Mouse (Mus musculus) kidney, postnatal 0 days (tissue): ENCODE measurements around the gene Cnfn. TPM values are rescaled to one million over a fixed set of nuclear protein-coding genes. Genes with fewer than 3 reads are reported as not detected.

Source experiments
- ATAC-seq: fragments of 200-750 bp; cut with Nextera tagmentation; replicated peaks from 2 replicates; pipeline ENCODE4 v1.8.0; 2017; ENCODE audit warnings: low read depth, moderate number of reproducible peaks, moderate TSS enrichment, moderate library complexity; ENCODE audit not compliant: low FRiP score
- DNase-seq: peaks from one replicate; pipeline ENCODE4 v3.0.0-alpha.2; 2016; ENCODE audit warnings: low spot score
- H3K27ac ChIP-seq: fragments of 300-500 bp; sonication (generic); 2 replicates; pipeline ENCODE4 v1.5.1; 2014; ENCODE audit warnings: mild to moderate bottlenecking
- H3K27me3 ChIP-seq: fragments of 300-500 bp; sonication (generic); 2 replicates; pipeline ENCODE4 v1.6.1; 2014; ENCODE audit warnings: low read length, mixed read lengths; ENCODE audit not compliant: insufficient read depth
- H3K36me3 ChIP-seq: fragments of 300-500 bp; sonication (generic); 2 replicates; pipeline ENCODE4 v1.6.1; 2014; ENCODE audit warnings: low read length, mixed read lengths; ENCODE audit not compliant: insufficient read depth
- H3K4me1 ChIP-seq: fragments of 300-500 bp; sonication (generic); replicated peaks from 2 replicates; pipeline ENCODE4 v1.6.1; 2014; ENCODE audit warnings: antibody characterized with exemption, low read length, mixed read lengths; ENCODE audit not compliant: insufficient read depth
- H3K4me2 ChIP-seq: fragments of 300-500 bp; sonication (generic); 2 replicates; pipeline ENCODE4 v1.6.1; 2014; ENCODE audit warnings: mild to moderate bottlenecking, low read length, moderate library complexity, mixed read lengths
- H3K4me3 ChIP-seq: fragments of 300-500 bp; sonication (generic); replicated peaks from 2 replicates; pipeline ENCODE4 v1.5.1; 2014; ENCODE audit warnings: low read depth, low read length
- H3K9ac ChIP-seq: fragments of 300-500 bp; sonication (generic); 2 replicates; pipeline ENCODE4 v1.6.1; 2014; ENCODE audit warnings: low read depth, low read length
- H3K9me3 ChIP-seq: fragments of 300-500 bp; sonication (generic); replicated peaks from 2 replicates; pipeline ENCODE4 v1.6.1; 2016; ENCODE audit warnings: low read length, inconsistent platforms, mixed read lengths
- CTCF ChIP-seq: IDR thresholded peaks from 2 replicates; pipeline ENCODE4 v1.5.1; 2016; ENCODE audit warnings: antibody characterized with exemption, low read depth, mild to moderate bottlenecking, moderate library complexity
- whole genome bisulfite sequencing: fragments of 180-500 bp; shearing (Covaris S2); extraction: QIAGEN DNeasy Blood & Tissue Kit; methylation state at CpG from one replicate; pipeline ENCODE4 v1.1.7; 2014; 5-methylcytosine and 5-hydroxymethylcytosine counted together
- polyA plus RNA-seq: library from polyadenylated mRNA; unstranded; fragments of >200 nt; fragmentation: Nextera tagmentation; extraction: Ambion mirVana; gene quantifications from 2 replicates; pipeline ENCODE4 v1.2.1, GENCODE M21; 2015

Gene Cnfn
- polyA plus RNA-seq, 1 experiment from 2014 or later = not detected

DNA sequence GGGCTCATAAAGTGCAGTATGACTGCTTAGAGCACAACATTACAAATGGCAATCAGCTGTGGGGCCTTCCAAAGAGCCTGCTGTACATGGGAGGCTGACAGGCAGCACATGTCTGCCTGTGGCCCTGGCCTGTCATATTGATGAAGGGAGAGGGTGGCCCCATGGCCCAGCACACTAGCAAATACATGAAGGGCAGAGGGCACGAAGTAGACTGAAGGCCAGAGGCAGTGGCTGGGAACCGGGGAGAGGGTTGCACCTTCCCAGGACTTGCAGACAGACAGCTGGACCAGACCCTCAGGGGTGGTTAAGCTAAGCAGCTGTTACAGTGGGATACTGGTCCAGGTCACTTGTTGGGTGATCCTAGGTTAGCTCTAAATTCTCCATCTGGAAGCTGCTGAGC is 21.5 kb upstream of the Cnfn start:
- no peak for ATAC-seq
- 57% methylated on average over 2 of the region's 2 CpGs for WGBS
- no peaks in the 10 kb centered on the region for H3K9me3 ChIP-seq
- H3K27ac ChIP-seq = no peak overlapping the region
- H3K36me3 ChIP-seq = peaks cover 14% of the 10 kb centered on the region; the same call in 1 of the 2 replicates
- no peak overlapping the region for H3K4me3 ChIP-seq
- no peak for DNase-seq
- TF ChIP-seq CTCF = no peak
- H3K4me2 ChIP-seq = no peak overlapping the region
- H3K27me3 ChIP-seq = no peaks in the 10 kb centered on the region
- H3K4me1 ChIP-seq = peaks cover 13% of the 10 kb centered on the region
- no peak overlapping the region for H3K9ac ChIP-seq

DNA sequence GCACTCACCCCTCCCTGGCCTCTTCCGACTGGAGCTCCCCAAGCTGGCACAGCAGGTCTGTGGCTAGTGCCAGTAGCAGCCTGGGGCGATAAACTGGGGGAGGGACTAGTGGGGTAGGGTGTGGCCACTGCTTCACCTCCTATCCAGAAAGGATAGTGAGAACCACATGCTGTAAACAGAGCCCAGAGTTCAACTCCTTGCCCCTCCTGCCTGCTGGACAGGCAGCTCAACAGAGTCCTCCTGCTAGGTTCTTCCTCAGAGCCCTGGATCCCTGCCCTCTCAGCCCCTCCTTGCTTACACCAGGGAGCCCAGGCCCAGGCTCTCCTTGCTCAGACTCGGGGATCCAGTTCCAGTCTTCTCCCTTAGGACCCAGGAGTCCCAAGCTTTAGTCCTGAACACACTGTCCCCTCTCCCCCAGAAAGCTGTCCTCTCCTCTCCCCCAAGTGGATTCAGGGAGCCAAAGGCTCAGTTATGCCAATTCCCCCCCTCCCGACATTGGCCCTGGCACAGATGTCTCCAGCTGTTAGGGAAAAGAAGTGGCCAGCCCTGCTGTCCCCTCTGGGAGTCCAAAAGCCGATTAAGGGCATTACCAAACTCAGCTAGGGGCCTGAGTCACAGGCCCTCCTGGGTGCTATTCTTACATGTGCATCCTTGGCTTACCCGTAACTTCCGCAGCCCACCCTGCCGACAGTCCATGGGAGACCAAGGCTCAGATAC is 20.7 kb upstream of the Cnfn start:
- TF ChIP-seq CTCF = no peak
- WGBS = 53% methylated on average over 8 of the region's 8 CpGs
- Histone ChIP-seq H3K9me3 (no peaks in the 10 kb centered on the region), H3K4me2 (no peak overlapping the region), H3K27ac (peak overlapping the region; percentile 25; the same call in 1 of the 2 replicates), H3K4me1 (peaks cover 13% of the 10 kb centered on the region), H3K27me3 (no peaks in the 10 kb centered on the region), H3K9ac (peak overlapping the region; percentile 35; the same call in 1 of the 2 replicates), H3K36me3 (peaks cover 16% of the 10 kb centered on the region; the same call in 1 of the 2 replicates), H3K4me3 (no peak overlapping the region)
- no peak for DNase-seq
- 0 out of 2 replicates have a peak, but pooled peaks have one; percentile 33 for ATAC-seq

DNA sequence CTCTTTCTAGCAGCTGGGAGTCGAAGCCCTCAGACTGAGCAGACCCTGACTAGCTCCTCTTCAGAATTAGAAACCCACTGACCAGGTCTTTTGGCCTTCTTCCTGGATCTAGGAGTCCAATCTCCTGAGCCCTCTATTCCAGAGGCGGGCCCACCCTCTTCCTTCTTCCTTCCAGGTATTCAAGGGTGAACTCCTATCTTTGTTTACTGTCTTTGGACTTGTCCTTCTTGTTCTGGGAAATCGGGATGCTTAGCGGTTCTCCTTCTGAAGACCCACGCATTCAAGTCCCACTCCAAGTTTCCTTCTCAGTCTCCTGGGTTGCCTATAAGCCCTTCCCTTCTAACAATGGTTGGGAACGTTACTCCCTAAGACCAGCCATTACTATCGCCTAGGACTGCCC is 19.4 kb upstream of the Cnfn start:
- Histone ChIP-seq H3K36me3 (peaks cover 26% of the 10 kb centered on the region), H3K9me3 (no peaks in the 10 kb centered on the region), H3K9ac (no peak overlapping the region), H3K27me3 (no peaks in the 10 kb centered on the region), H3K4me2 (no peak overlapping the region), H3K27ac (no peak overlapping the region), H3K4me1 (peaks cover 7% of the 10 kb centered on the region; the same call in 1 of the 2 replicates), H3K4me3 (no peak overlapping the region)
- TF ChIP-seq CTCF = no peak
- no peak for ATAC-seq
- 87% methylated on average over 7 of the region's 7 CpGs for WGBS
- no peak for DNase-seq

DNA sequence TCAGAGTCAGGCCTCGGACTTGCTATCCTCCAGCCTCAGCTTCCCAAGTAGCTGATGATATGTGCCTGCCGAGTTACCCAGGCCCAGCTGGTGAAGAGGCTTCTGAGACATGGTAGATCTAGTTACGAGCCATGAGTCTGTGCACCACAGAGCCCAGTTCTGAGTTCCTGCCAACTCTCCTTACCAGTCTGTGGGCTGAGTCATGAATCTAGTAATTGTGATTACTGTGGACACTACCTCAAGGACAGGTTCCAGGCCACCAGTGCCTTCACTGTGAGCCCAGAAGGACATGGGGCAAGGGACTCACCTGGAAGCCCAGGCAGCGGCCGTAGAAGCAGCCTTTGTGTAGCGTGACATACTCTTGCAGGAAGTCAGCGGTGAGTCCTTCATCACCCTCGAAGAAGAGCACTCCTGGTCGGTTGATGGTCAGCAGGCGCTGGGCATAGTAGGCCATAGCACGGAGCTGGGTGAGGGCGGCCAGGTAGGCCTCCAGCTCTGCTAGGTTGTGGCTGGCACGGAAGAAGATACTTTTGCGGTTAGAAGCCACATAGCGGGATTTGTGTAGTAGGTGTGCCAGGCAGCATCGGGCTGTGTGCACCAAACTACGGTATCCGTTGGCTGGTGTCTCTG is 18.4 kb upstream of the Cnfn start:
- WGBS = 92% methylated on average over 18 of the region's 18 CpGs
- no peak for TF ChIP-seq CTCF
- no peaks in the 10 kb centered on the region for H3K9me3 ChIP-seq

DNA sequence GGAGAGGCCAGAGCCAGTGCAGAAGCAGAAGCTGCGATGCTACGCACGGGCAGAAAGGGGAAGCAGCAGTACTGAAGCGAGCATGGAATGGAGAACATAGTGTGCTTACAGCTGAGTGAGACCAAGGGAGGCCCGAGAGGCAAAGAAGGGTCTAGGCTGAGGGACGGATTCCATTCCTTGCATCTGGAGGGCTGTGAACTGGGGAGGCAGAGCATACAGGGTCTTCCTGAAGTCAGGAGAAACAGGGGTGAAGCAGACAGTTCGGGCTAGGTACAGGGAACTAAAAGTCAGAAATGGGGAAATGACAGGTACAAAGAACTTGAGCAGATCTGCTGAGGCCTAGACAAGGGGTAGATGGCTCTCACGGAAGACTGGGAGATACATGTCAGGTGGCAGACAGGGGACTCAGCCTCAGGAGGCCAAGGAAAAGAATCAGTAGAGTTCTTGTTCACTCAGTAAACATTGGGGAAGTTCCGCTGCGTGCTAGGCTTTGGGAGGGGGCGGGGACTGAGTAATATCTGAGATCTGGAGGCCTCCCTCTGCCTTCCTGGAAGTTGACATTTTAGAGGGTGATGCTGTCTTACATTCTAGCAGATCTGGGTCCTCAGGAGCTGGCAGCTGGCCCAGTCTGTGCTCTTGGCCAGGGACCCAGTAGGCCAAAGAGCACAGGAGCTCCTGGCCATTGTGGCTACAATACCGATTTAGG is 16.5 kb upstream of the Cnfn start:
- Histone ChIP-seq H3K9ac (0 out of 2 replicates have a peak overlapping the region, but pooled peaks have one; percentile 18), H3K4me1 (peaks cover 7% of the 10 kb centered on the region; the same call in 1 of the 2 replicates), H3K4me3 (no peak overlapping the region), H3K4me2 (no peak overlapping the region), H3K27me3 (no peaks in the 10 kb centered on the region), H3K36me3 (peaks cover 30% of the 10 kb centered on the region), H3K9me3 (no peaks in the 10 kb centered on the region), H3K27ac (peak overlapping the region; percentile 73)
- no peak for TF ChIP-seq CTCF
- 68% methylated on average over 12 of the region's 12 CpGs for WGBS
- peak; percentile 23 for ATAC-seq
- DNase-seq = peak; percentile 61

More for the DNA sequence above, 18.4 kb upstream of the Cnfn start:
- H3K4me1 ChIP-seq = peaks cover 7% of the 10 kb centered on the region; the same call in 1 of the 2 replicates
- H3K27me3 ChIP-seq = no peaks in the 10 kb centered on the region
- no peak overlapping the region for H3K4me3 ChIP-seq
- DNase-seq (no peak), ATAC-seq (no peak)
- no peak overlapping the region for H3K9ac ChIP-seq
- peaks cover 26% of the 10 kb centered on the region for H3K36me3 ChIP-seq
- no peak overlapping the region for H3K27ac ChIP-seq
- H3K4me2 ChIP-seq = no peak overlapping the region

DNA sequence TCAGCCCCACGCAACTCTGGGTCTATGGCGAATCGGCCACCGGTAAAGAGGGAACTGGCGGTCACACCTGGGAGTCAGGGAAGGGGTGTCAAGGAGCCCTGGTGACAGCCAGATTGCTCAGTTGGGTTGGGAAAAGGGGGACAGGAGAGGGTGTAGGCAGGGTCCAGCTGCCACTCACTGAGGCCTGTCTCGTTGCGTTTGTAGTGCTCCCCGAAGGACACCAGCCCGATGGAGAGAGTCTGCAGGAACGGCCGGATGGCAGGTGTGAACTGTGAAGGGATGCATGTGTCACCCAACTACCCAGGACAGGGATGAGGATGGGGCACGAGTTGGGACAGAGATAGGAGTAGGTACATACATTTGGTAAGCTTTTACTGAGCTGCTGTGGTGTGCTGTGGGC is 15.7 kb upstream of the Cnfn start:
- Histone ChIP-seq H3K9ac (no peak overlapping the region), H3K9me3 (no peaks in the 10 kb centered on the region), H3K4me1 (peaks cover 5% of the 10 kb centered on the region; the same call in 1 of the 2 replicates), H3K36me3 (peaks cover 34% of the 10 kb centered on the region), H3K27ac (no peak overlapping the region), H3K4me2 (no peak overlapping the region), H3K4me3 (no peak overlapping the region), H3K27me3 (no peaks in the 10 kb centered on the region)
- 94% methylated on average over 12 of the region's 12 CpGs for WGBS
- no peak for ATAC-seq
- DNase-seq = no peak
- TF ChIP-seq CTCF = no peak
